Mouse (Mus musculus) erythroblast, embryonic 14.5 days (primary cell): ENCODE measurements around the gene Ctu2. TPM values are rescaled to one million over a fixed set of nuclear protein-coding genes. Genes with fewer than 3 reads are reported as not detected.

Source experiments
- H3K27me3 ChIP-seq: 2 replicates; pipeline ENCODE4 v1.6.1; 2012; ENCODE audit warnings: inconsistent platforms; ENCODE audit not compliant: control insufficient read depth
- H3K36me3 ChIP-seq: 2 replicates; pipeline ENCODE4 v1.6.1; 2012; ENCODE audit warnings: mild to moderate bottlenecking, inconsistent platforms; ENCODE audit not compliant: control insufficient read depth
- H3K4me1 ChIP-seq: 2 replicates; pipeline ENCODE4 v1.6.1; 2012; ENCODE audit warnings: inconsistent platforms; ENCODE audit not compliant: control insufficient read depth
- H3K4me3 ChIP-seq: replicated peaks from 2 replicates; pipeline ENCODE3; 2012; ENCODE audit warnings: moderate library complexity, mild to moderate bottlenecking, inconsistent platforms
- H3K9me3 ChIP-seq: 2 replicates; pipeline ENCODE4 v1.6.1; 2012; ENCODE audit warnings: low read length, inconsistent platforms, mixed read lengths; ENCODE audit not compliant: control insufficient read depth
- GATA1 ChIP-seq: IDR thresholded peaks from 2 replicates; pipeline ENCODE4 v1.6.1; 2012; ENCODE audit warnings: low read length, inconsistent platforms, mixed read lengths
- TAL1 ChIP-seq: IDR thresholded peaks from 3 replicates; pipeline ENCODE4 v1.6.1; 2012; ENCODE audit warnings: low read length, inconsistent platforms, mixed read lengths
- polyA plus RNA-seq: library from polyadenylated mRNA; stranded (reverse); fragments of >175 nt; gene quantifications from 2 replicates; pipeline ENCODE4 v1.2.3, GENCODE M21; 2012

Ctu2 gene
- polyA plus RNA-seq, 1 experiment = 1.2 TPM

- Histone ChIP-seq H3K9me3 (peaks cover 4% of the 10 kb centered on the region), H3K4me1 (peaks cover 8% of the 10 kb centered on the region), H3K4me3 (no peak overlapping the region), H3K36me3 (peaks cover 99% of the 10 kb centered on the region), H3K27me3 (no peaks in the 10 kb centered on the region; the same call in 1 of the 2 replicates)
- no peak for TF ChIP-seq GATA1
- no peak for TF ChIP-seq TAL1
Measured at GRCm38 (mm10) chr8:122497912-122498311, 22.0 kb downstream of the Ctu2 start.

GRCm38 (mm10) chr8:122500856-122501255, 24.9 kb downstream of the Ctu2 start:
- peaks cover 8% of the 10 kb centered on the region for H3K4me1 ChIP-seq
- H3K27me3 ChIP-seq = no peaks in the 10 kb centered on the region; the same call in 1 of the 2 replicates
- peaks cover 4% of the 10 kb centered on the region for H3K9me3 ChIP-seq
- H3K36me3 ChIP-seq = peaks cover 97% of the 10 kb centered on the region
- no peak for TF ChIP-seq GATA1
- no peak for TF ChIP-seq TAL1
- H3K4me3 ChIP-seq = no peak overlapping the region

GRCm38 (mm10) chr8:122511552-122511951, 35.6 kb downstream of the Ctu2 start:
- no peaks in the 10 kb centered on the region for H3K27me3 ChIP-seq
- no peak overlapping the region for H3K4me3 ChIP-seq
- H3K9me3 ChIP-seq = no peaks in the 10 kb centered on the region
- TF ChIP-seq TAL1 (no peak), GATA1 (no peak)
- peaks cover 65% of the 10 kb centered on the region for H3K4me1 ChIP-seq
- peaks cover 100% of the 10 kb centered on the region for H3K36me3 ChIP-seq

- Histone ChIP-seq H3K36me3 (peaks cover 100% of the 10 kb centered on the region), H3K4me3 (no peak overlapping the region), H3K4me1 (peaks cover 72% of the 10 kb centered on the region), H3K9me3 (no peaks in the 10 kb centered on the region), H3K27me3 (no peaks in the 10 kb centered on the region)
- no peak for TF ChIP-seq GATA1
- no peak for TF ChIP-seq TAL1
Measured at GRCm38 (mm10) chr8:122512392-122512791, 36.4 kb downstream of the Ctu2 start.

- peaks cover 84% of the 10 kb centered on the region for H3K4me1 ChIP-seq
Measured at GRCm38 (mm10) chr8:122515699-122516098, 39.8 kb downstream of the Ctu2 start.

GRCm38 (mm10) chr8:122517541-122518190, 41.7 kb downstream of the Ctu2 start:
- Histone ChIP-seq H3K9me3 (no peaks in the 10 kb centered on the region), H3K27me3 (no peaks in the 10 kb centered on the region), H3K4me1 (peaks cover 78% of the 10 kb centered on the region), H3K4me3 (no peak overlapping the region), H3K36me3 (peaks cover 92% of the 10 kb centered on the region)
- TF ChIP-seq TAL1 (no peak), GATA1 (no peak)

More at GRCm38 (mm10) chr8:122515699-122516098, 39.8 kb downstream of the Ctu2 start:
- Histone ChIP-seq H3K27me3 (no peaks in the 10 kb centered on the region), H3K36me3 (peaks cover 99% of the 10 kb centered on the region), H3K4me3 (no peak overlapping the region), H3K9me3 (no peaks in the 10 kb centered on the region)
- TF ChIP-seq GATA1 (no peak), TAL1 (no peak)

GRCm38 (mm10) chr8:122520611-122521010, 44.7 kb downstream of the Ctu2 start:
- TF ChIP-seq GATA1 = no peak
- TF ChIP-seq TAL1 = no peak
- H3K4me1 ChIP-seq = peaks cover 85% of the 10 kb centered on the region

GRCm38 (mm10) chr8:122522796-122523651, 47.1 kb downstream of the Ctu2 start:
- Histone ChIP-seq H3K4me3 (no peak overlapping the region), H3K4me1 (peaks cover 91% of the 10 kb centered on the region), H3K27me3 (no peaks in the 10 kb centered on the region), H3K9me3 (no peaks in the 10 kb centered on the region), H3K36me3 (peaks cover 92% of the 10 kb centered on the region)
- no peak for TF ChIP-seq GATA1
- no peak for TF ChIP-seq TAL1

More at GRCm38 (mm10) chr8:122520611-122521010, 44.7 kb downstream of the Ctu2 start:
- Histone ChIP-seq H3K36me3 (peaks cover 92% of the 10 kb centered on the region), H3K9me3 (no peaks in the 10 kb centered on the region), H3K27me3 (no peaks in the 10 kb centered on the region), H3K4me3 (no peak overlapping the region)

GRCm38 (mm10) chr8:122523652-122524360, 47.9 kb downstream of the Ctu2 start:
- Histone ChIP-seq H3K4me3 (no peak overlapping the region), H3K4me1 (peaks cover 88% of the 10 kb centered on the region), H3K9me3 (0 out of 2 replicates have a peak, but pooled peaks cover under 1% of the 10 kb centered on the region), H3K27me3 (no peaks in the 10 kb centered on the region), H3K36me3 (peaks cover 91% of the 10 kb centered on the region)
- TF ChIP-seq TAL1 = no peak
- TF ChIP-seq GATA1 = no peak
